Mouse (Mus musculus): Measurements from ENCODE around the gene Isx.

The Isx gene

DNA sequence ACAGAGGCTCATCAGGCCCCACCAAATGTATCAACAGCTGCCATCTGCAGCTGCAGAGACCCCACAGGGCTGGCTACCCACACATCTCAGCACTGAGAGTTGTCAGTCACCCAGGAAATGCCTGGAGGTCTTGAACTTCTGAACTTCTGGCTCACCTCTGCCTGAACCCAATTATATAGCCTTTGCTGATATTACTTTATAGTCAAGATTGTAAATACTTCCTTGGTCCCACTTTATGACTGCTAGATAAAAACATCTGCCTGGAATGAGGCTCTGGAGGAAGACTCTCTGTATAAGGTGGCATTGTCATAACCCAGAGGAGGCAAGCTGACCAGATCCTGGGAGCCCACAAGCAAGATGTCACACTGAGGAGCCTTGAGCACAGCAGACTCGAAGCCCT is 28.8 kb downstream of the Isx start:
- DNase-seq (ENCODE audit: low spot score) = no peak

DNA sequence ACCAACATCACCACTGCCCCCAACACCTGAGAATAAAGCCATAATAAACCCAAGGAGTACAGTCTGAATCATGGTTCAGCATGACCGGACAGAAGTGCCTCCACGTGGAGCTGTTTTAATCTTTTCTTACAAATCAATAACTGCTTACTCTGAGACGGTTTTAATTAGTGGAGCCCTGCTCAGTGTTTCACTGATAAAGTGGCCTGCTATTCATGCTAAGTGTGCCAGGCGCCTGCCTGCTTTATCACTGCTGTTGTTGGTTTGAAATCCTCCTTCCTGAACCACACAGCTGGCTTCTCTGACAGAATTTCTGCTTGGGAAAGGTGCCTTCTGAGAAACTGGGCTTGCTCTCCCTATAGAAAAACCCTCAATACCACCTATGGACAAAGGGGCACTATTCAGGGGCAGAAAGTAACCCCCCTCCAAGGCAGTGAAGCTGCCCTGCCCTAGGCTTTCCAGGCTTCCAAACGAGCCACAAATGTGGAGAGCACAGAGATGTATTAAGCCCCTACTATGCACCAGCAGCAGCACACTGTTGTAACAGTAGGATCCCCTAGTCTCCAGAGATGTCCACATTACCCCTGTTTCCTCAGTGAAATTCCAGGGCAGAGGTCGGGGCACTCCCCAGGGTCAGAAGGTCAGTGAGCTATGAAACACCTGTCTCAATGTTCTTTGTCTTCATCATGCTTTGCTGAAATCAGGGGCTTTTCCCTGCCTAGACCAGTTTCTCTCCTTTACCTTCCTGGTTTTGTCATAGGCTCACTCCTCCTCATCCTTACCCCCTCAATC is 30.3 kb downstream of the Isx start:
- no peak for DNase-seq (ENCODE audit: low spot score)

DNA sequence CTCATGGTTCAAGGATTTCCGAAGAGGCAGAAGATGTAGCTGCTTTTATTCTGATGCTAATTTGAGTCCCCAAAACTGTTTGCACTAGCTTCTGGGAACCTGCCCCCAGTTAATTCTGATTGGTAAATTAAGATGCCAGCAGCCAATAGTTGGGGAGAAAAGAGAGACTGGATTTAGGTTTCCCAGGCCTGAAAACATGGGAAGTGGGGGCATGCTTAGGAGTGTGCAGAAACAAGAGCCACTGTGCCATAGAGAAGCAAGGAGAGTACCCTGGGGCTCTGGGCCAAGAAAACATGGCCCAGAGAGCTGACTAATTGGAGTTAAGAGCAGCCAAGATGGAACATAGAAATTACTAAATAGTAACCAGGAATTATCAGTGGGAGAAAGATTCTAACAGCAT is 33.4 kb downstream of the Isx start:
- no peak for DNase-seq (ENCODE audit: low spot score)

DNA sequence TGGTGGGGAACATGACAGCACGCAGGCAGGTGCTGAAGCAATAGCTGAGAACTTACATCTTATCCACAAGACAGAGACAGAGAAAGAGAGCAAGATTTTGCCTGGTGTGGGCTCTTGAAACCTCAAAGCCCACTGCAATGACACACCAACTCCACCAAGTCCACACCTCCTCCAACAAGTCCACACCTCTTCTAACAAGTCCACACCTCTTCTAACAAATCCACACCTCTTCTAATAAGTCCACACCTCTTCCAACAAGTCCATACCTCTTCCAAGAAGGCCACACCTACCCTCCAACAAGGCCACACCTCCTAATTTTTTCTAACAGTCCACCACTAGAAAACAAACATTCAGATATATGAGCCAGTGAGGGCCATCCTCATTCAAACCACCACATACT is 37.7 kb downstream of the Isx start:
- DNase-seq (ENCODE audit: low spot score) = no peak

DNA sequence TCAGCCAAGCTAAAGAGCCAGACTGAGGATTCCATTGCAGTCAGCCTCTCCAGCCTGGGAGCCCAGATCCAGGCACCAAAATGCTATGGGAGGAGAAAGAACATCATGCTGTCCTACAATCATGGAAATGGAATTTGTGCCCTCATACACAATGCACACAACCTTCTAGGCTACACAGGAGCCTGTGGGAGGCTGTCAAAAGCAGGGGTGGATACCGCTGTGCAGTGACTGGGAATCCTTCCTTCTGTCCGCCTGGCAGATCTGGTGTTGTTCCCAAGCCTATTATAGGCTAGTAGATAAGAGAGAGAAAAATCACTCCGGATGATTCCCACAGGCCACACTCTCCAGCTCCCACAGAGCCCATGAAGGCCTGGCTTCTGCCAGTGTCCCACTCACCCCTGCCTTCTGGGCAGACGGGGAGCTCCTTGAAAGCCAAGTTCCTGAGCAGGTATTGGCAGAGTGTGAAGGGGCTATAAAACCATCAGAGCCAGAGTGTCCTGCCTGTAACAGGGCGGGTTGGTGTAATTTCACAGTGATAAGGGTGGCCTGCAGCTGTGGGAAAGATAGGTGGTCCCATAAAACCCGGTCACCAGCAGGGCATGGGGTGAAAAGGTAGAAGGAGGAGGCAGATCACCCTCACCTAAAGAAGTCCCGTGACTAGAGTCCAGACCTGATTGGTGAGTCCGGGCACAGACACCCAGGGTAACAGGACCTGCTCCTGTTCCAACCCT is 47.9 kb downstream of the Isx start:
- DNase-seq (ENCODE audit: low spot score) = no peak

DNA sequence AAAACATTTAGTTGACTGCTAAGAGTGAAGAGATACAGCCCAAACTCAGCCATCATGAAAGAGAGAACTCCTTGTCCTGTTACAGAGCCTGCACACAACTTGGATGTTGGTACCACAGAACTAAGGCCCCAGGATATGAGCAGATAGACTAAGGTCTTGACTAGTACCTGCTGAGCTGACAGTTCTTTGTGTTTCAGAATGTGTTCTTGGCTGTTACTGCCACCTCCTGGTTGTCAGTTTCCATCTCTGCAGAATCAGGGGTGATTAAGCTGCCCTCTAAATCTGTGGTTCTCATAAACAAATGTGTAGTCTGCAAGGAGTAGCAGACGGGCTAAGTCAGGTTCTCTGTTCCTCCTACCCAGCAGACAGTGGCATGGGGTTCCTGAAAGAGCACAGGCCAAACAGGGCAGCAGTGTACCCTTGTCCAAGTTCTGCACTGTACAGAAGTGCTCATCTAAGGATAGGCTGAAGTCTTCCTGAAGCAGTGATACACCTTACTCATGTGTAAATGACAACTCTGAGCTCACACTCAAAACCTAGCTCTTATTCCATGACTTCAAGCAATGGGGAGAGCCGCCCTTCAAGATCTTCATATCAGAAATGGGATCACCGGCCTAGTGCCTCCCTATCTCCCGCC is 49.0 kb downstream of the Isx start:
- DNase-seq (ENCODE audit: low spot score) = no peak

DNA sequence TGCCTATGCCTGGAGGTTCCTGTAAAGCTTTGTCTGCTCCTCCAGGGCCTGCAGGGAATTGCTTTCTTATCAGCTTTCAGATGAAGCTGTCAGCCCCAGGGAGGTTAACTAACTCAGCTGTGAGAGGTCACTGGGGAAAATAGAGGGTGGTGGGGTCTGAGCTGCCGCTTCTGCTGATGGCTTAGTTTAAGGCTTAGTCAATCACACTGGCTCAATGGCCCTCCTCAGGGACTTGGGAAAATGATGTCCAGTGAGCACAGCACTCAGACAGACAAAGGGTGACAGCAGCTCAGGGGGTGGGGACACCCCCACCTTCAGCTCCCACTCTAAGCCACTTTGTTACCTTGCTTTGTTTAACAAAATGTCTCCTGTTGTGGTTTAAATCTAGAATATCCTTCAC is 55.0 kb downstream of the Isx start:
- no peak for DNase-seq (ENCODE audit: low spot score)

DNA sequence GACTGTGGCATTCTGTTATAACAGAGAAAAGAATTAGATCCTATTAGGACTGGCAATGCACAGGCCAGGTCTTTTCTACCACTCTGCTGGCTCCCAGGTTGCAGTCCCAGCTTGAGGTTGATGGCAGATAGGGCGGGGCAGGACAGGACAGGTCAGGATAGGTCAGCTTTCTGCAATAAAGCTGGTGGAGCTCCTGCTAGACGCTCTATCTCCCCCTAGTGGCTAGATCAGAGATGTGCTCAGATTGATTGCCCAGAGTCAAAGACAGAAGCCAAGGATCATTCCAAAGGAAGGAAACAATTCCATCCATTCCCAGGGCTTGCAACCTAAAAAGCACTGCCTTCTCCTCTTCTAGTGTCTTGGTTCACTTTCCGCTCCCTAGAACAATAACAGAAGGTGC is 57.8 kb downstream of the Isx start:
- DNase-seq (ENCODE audit: low spot score) = peak; percentile 21

DNA sequence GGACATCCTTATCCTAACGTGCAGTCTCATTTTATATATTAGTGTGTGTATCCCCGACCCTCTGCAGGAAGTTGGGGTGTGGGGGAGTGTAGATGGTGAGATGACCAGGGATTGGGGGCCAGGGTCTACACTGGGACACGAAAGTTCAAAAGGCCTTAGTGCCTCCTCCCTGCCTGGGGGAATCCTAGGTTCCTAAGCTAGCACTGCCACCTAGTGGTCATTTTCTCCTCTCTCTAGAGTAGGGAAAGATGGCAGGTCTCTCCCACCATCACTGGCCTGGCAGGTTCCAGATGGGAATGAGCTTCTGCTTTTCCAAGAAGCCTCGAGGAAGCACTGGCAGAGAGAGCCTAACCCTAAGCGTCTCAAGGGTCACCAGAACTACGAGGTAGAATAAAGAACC is 62.3 kb downstream of the Isx start:
- DNase-seq (ENCODE audit: low spot score) = peak; percentile 30

DNA sequence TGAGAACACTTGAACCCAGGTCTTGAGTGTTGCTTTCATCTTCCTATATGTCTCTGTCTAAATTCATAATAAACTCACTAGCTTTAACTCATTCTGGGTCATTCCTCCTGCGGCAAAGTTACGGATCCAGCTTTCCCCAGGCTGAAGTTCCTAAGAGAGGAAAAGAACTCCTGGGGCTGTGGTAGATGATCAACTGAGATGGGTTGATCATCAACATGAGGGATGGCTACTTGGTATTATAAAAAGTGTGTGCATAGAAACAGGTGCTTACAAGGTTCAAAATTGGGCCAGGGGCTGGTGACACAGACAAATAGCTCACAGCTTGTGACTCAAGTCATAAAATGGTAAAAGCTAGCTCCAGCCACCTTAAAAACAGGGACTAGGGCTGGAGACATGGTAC is 63.7 kb downstream of the Isx start:
- DNase-seq (ENCODE audit: low spot score) = no peak

DNA sequence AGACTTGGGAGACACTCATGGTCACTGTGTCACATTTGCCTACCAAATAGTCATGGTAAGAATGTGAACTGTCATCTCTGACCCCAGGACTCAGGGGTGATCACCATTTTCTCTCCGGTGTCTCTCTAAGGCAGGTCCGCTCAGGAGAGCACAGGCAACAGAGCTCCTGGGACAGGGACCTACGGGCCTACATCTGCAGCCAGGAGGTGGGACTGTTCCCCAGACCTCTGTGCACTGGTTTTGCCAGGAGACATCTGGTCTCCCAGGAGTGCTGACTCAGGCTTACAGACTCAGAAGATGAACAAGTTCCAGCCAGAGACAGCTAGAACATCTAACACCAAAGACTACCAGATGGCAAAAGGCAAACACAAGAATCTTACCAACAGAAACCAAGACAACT is 69.1 kb downstream of the Isx start:
- DNase-seq (ENCODE audit: low spot score) = no peak

Measured in lung, postnatal 25 days (tissue).